Comparison of ENCODE assay signal across 8 mouse cellular contexts in the genomic region with DNA sequence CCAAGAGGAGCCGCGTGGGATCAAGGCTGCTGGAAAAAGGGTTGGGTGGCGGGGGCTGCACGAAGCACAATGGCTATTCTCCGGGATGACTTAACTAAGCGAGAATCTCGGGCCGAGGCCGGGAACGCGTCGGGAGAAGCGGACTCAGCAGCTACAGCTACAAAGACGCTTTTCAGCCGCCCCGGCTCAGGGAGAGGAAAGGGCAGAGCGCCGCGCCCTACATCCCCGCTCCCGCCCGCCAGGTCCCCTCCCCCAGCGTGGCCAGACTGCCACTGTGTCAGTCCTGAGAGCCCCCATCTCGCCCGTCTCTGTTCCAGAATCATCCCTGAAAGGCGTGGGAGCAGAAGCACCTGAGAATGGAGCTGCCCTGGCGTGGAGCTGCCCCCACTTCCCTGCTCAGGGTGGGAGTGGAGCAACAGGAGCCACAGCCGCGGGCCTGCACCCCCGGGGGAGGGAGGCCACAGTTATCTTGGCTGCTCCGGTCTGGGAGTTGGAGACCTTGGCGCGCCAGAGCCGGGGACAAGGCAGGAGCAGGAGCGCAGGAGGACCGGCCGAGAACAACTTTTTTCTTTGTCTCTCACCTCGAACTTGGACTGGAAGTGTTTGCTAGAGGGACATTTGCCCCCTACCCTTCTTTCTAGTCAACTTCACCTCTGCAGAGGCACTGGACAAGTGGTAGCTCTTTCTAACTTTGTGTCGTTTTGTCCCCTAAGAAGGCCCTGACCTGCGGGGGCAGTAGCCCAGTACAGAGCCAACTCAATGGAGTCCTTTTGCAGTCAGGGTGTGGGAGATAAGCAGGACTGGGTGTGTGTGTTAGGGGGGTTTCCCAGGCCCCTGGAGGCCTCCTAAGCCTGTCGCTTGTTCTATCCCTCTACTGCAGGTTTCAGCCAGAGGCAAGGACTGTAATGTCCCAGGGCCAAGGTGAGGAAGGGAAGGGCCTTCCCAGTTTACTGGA. TPM values are rescaled to one million over a fixed set of nuclear protein-coding genes. Genes with fewer than 3 reads are reported as not detected.
DNase-seq lines count a peak whose midpoint lies in the region; ATAC-seq lines count a peak whose summit lies in the region.

No protein-coding gene starts in this region.

- no peaks in the 10 kb centered on the region for H3K36me3 ChIP-seq in heart, embryonic 11.5 days (ENCODE audit: control insufficient read depth, insufficient read depth, low read length)
- H3K36me3 ChIP-seq in midbrain, embryonic 11.5 days (ENCODE audit: control insufficient read depth, insufficient read depth, low read length): no peaks in the 10 kb centered on the region

- no peaks in the 10 kb centered on the region for H3K9me3 ChIP-seq in heart, embryonic 11.5 days (replicated peaks; ENCODE audit: control insufficient read depth, low read length)
- no peaks in the 10 kb centered on the region for H3K9me3 ChIP-seq in midbrain, embryonic 11.5 days (ENCODE audit: control insufficient read depth, low read length)

- peaks cover 48% of the 10 kb centered on the region for H3K4me1 ChIP-seq in heart, embryonic 11.5 days (ENCODE audit: control insufficient read depth, insufficient read depth, low read length)
- peaks cover 28% of the 10 kb centered on the region for H3K4me1 ChIP-seq in midbrain, embryonic 11.5 days (ENCODE audit: control insufficient read depth, insufficient read depth, low read length)

- 1% methylated on average over 41 of the region's 41 CpGs for WGBS in heart, embryonic 11.5 days (ENCODE audit: insufficient replicate concordance)
- under 1% methylated on average over 41 of the region's 41 CpGs for WGBS in midbrain, embryonic 11.5 days

- peak; percentile 60 for ATAC-seq in heart, embryonic 11.5 days (replicated peaks; ENCODE audit: insufficient number of reproducible peaks, low FRiP score, low TSS enrichment)
- peak; percentile 69 for ATAC-seq in midbrain, embryonic 11.5 days (ENCODE audit: low FRiP score)

- peak overlapping the region; percentile 74 for H3K9ac ChIP-seq in heart, embryonic 11.5 days (ENCODE audit: low read depth, low read length)
- peak overlapping the region; percentile 59 for H3K9ac ChIP-seq in midbrain, embryonic 11.5 days (ENCODE audit: low read length)

- peak; percentile 68 to 91 for DNase-seq in adrenal gland, adult (ENCODE audit: inconsistent age in 2 of 2, low spot score in 1 of 2)
- DNase-seq in adrenal gland, postnatal 4 days (ENCODE audit: low spot score in 2 of 2): no peak
- peak; percentile 74 for DNase-seq in adrenal gland, postnatal 10 days
- DNase-seq in kidney, postnatal 4 days: peak; percentile 62 to 75
- DNase-seq in midbrain, embryonic 11.5 days (ENCODE audit: low spot score, missing footprints): peak; percentile 95
- no peak for DNase-seq in frontal cortex, postnatal 14 days (ENCODE audit: low spot score in 2 of 2)
- no peak for DNase-seq in right cerebral cortex, adult 18-20 months

- peak overlapping the region; percentile 100 for H3K4me2 ChIP-seq in heart, embryonic 11.5 days
- H3K4me2 ChIP-seq in midbrain, embryonic 11.5 days: peak overlapping the region; percentile 54

- peak overlapping the region; percentile 61 for H3K4me3 ChIP-seq in heart, embryonic 11.5 days (ENCODE audit: low read depth, low read length)
- peak overlapping the region; percentile 30 for H3K4me3 ChIP-seq in midbrain, embryonic 11.5 days (ENCODE audit: low read depth, low read length)

- peak overlapping the region; percentile 87 for H3K27ac ChIP-seq in heart, embryonic 11.5 days (ENCODE audit: low read depth, low read length)
- peak overlapping the region; percentile 37 for H3K27ac ChIP-seq in midbrain, embryonic 11.5 days (ENCODE audit: low read depth, low read length)

- peaks cover 63% of the 10 kb centered on the region for H3K27me3 ChIP-seq in heart, embryonic 11.5 days (ENCODE audit: control insufficient read depth, insufficient read depth, low read length)
- peaks cover 80% of the 10 kb centered on the region for H3K27me3 ChIP-seq in midbrain, embryonic 11.5 days (ENCODE audit: control insufficient read depth, insufficient read depth, low read length)

RNA-seq across cellular contexts. Expression of a gene that starts 1.6 kb away (rescaled TPM):
- total RNA-seq in adrenal gland, postnatal 4 days (2021): 1 to 10 TPM; 3.9 to 6.2 TPM
- 1 to 10 TPM; 2.6 to 4.5 TPM for total RNA-seq in adrenal gland, postnatal 10 days (2021)
- 6.5 and 8.8 TPM in 2 replicates for polyA plus RNA-seq in heart, embryonic 11.5 days (2014; fragmentation: Nextera tagmentation; extraction: Ambion mirVana)
- 14.2 and 16.7 TPM in 2 replicates for polyA plus RNA-seq in midbrain, embryonic 11.5 days (2014; fragmentation: Nextera tagmentation; extraction: Ambion mirVana)

RNA-seq across cellular contexts. Expression of a gene that starts 2.4 kb away (rescaled TPM):
- 1 to 10 TPM; 2.1 to 2.9 TPM for total RNA-seq in adrenal gland, postnatal 4 days (2021)
- total RNA-seq in adrenal gland, postnatal 10 days (2021): 1 to 10 TPM; 2.6 to 3.2 TPM
- polyA plus RNA-seq in heart, embryonic 11.5 days (2014; fragmentation: Nextera tagmentation; extraction: Ambion mirVana): 2.5 and 5.0 TPM in 2 replicates
- polyA plus RNA-seq in midbrain, embryonic 11.5 days (2014; fragmentation: Nextera tagmentation; extraction: Ambion mirVana): 0.27 and 0.40 TPM in 2 replicates

RNA-seq across cellular contexts. Expression of a gene that starts 22.1 kb away (rescaled TPM):
- total RNA-seq in adrenal gland, postnatal 4 days (2021): 10 to 100 TPM; 41.5 to 45.9 TPM
- 10 to 100 TPM; 17.7 to 27.7 TPM for total RNA-seq in adrenal gland, postnatal 10 days (2021)
- 4.0 and 5.7 TPM in 2 replicates for polyA plus RNA-seq in heart, embryonic 11.5 days (2014; fragmentation: Nextera tagmentation; extraction: Ambion mirVana)
- 7.5 and 9.8 TPM in 2 replicates for polyA plus RNA-seq in midbrain, embryonic 11.5 days (2014; fragmentation: Nextera tagmentation; extraction: Ambion mirVana)

RNA-seq across cellular contexts. Expression of a gene that starts 24.9 kb away (rescaled TPM):
- total RNA-seq in adrenal gland, postnatal 4 days (2021): 10 to 100 TPM; 68.9 to 71.5 TPM
- total RNA-seq in adrenal gland, postnatal 10 days (2021): 10 to 100 TPM; 47.5 to 64.2 TPM
- 12.7 and 16.1 TPM in 2 replicates for polyA plus RNA-seq in heart, embryonic 11.5 days (2014; fragmentation: Nextera tagmentation; extraction: Ambion mirVana)
- 13.2 and 13.3 TPM in 2 replicates for polyA plus RNA-seq in midbrain, embryonic 11.5 days (2014; fragmentation: Nextera tagmentation; extraction: Ambion mirVana)

RNA-seq across cellular contexts. Expression of a gene that starts 38.5 kb away (rescaled TPM):
- 100 to 1,000 TPM; 512 to 526 TPM for total RNA-seq in adrenal gland, postnatal 4 days (2021)
- 100 to 1,000 TPM; 329 to 414 TPM for total RNA-seq in adrenal gland, postnatal 10 days (2021)
- polyA plus RNA-seq in heart, embryonic 11.5 days (2014; fragmentation: Nextera tagmentation; extraction: Ambion mirVana): 1,819 and 1,826 TPM in 2 replicates
- polyA plus RNA-seq in midbrain, embryonic 11.5 days (2014; fragmentation: Nextera tagmentation; extraction: Ambion mirVana): 2,214 and 2,255 TPM in 2 replicates

Comparison
In these comparisons a context has a peak if more than half of its experiments do, and no peak if none do; other contexts are left out.
1. DNase-seq: peak in adrenal gland, adult (2 of 2), adrenal gland, postnatal 10 days (single experiment), kidney, postnatal 4 days (2 of 2) and midbrain, embryonic 11.5 days (single experiment); none in adrenal gland, postnatal 4 days (0 of 2), frontal cortex, postnatal 14 days (0 of 2) and right cerebral cortex, adult 18-20 months (single experiment).